Mouse (Mus musculus) C2C12 (cell line): ENCODE data around the gene Nipsnap2. TPM values are rescaled to one million over a fixed set of nuclear protein-coding genes. Genes with fewer than 3 reads are reported as not detected.
A peak's percentile ranks its signal among the peaks of the same experiment; 100 is the strongest.

Experiments
- H3K27me3 ChIP-seq: one replicate; pipeline ENCODE4 v1.6.1; 2011; ENCODE audit not compliant: control insufficient read depth, insufficient read depth, insufficient read length
- H3K36me3 ChIP-seq: one replicate; pipeline ENCODE4 v1.6.1; 2011; ENCODE audit not compliant: control insufficient read depth, insufficient read depth
- H3K4me3 ChIP-seq: one replicate; pipeline ENCODE4 v1.5.1; 2011; ENCODE audit warnings: mild to moderate bottlenecking, control low read depth; ENCODE audit not compliant: poor library complexity, insufficient read depth, severe bottlenecking
- H3K79me2 ChIP-seq: one replicate; pipeline ENCODE4 v1.6.1; 2011; ENCODE audit not compliant: control insufficient read depth, insufficient read depth
- H3K79me3 ChIP-seq: one replicate; pipeline ENCODE4 v1.6.1; 2011; ENCODE audit warnings: low read depth, control low read depth
- H3ac ChIP-seq: one replicate; pipeline ENCODE3; 2011; ENCODE audit warnings: low read depth; ENCODE audit not compliant: control insufficient read depth, insufficient read length
- CEBPB ChIP-seq: IDR thresholded peaks from one replicate; pipeline ENCODE4 v1.6.1; 2011; ENCODE audit warnings: low read depth, mild to moderate bottlenecking, control low read depth, moderate library complexity
- CTCF ChIP-seq: IDR thresholded peaks from one replicate; pipeline ENCODE4 v1.5.1; 2011; ENCODE audit not compliant: control insufficient read depth, insufficient read depth, insufficient read length
- FOSL1 ChIP-seq: IDR thresholded peaks from one replicate; pipeline ENCODE4 v1.8.0; 2011; ENCODE audit warnings: mild to moderate bottlenecking, low read length; ENCODE audit not compliant: poor library complexity, insufficient read depth, severe bottlenecking
- MAX ChIP-seq: IDR thresholded peaks from one replicate; pipeline ENCODE4 v1.6.1; 2011; ENCODE audit warnings: mild to moderate bottlenecking, control low read depth
- MYOD1 ChIP-seq: IDR thresholded peaks from one replicate; pipeline ENCODE4 v1.6.1; 2011; ENCODE audit warnings: low read depth; ENCODE audit not compliant: control insufficient read depth, insufficient read length
- MYOG ChIP-seq: IDR thresholded peaks from one replicate; pipeline ENCODE4 v1.6.1; 2011; ENCODE audit not compliant: control insufficient read depth, insufficient read length; ENCODE audit errors: extremely low read depth
- USF1 ChIP-seq: IDR thresholded peaks from one replicate; pipeline ENCODE4 v1.6.1; 2011; ENCODE audit warnings: low read depth, mild to moderate bottlenecking, control low read depth, moderate library complexity
- polyA plus RNA-seq: library from polyadenylated mRNA; unstranded; fragments of >200 nt; fragmentation: generic; extraction: Trizol; gene quantifications from one replicate; pipeline ENCODE4 v1.2.1, GENCODE M21; 2012; ENCODE audit warnings: missing spikeins

The Nipsnap2 gene
- polyA plus RNA-seq, 1 experiment, result 31.9 TPM

GRCm38 (mm10) chr5:129703368-129703767, 21.5 kb upstream of the Nipsnap2 start:
- TF ChIP-seq CEBPB (peak; percentile 4), MYOD1 (no peak)
- H3K4me3 ChIP-seq, result no peak overlapping the region
- no peaks in the 10 kb centered on the region for H3K36me3 ChIP-seq
- H3K27me3 ChIP-seq, result peaks cover 9% of the 10 kb centered on the region
- no peaks in the 10 kb centered on the region for H3K79me3 ChIP-seq
- no peaks in the 10 kb centered on the region for H3K79me2 ChIP-seq
- H3ac ChIP-seq, result no peak overlapping the region

DNA sequence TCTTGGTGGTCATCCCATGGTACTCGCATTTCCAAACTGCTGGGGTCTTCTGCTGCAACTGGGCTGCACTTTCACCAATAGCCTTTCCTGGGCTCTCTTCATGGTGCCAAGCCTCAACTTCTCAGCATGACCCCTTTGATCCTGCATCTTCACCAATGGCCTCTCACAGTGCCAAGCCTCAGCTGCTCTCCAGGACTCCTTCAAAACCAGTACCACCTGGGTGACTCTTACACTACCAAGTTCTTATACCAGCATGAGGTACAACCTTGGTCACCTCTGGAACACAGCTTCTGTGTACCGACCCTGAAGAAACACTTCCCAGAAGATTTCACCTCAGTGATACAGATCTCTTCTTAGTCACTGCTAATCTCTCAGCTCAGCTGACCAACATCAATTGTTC, 16.5 kb upstream of the Nipsnap2 start, which contains the start of gene Sept14:
Gene Sept14 (minus strand): TSS at position 101 of the 400 bp plus-strand sequence.
- Histone ChIP-seq H3K27me3 (peaks cover 15% of the 10 kb centered on the region), H3K36me3 (no peaks in the 10 kb centered on the region), H3K79me3 (no peaks in the 10 kb centered on the region), H3K79me2 (no peaks in the 10 kb centered on the region), H3K4me3 (no peak within 1 kb of the TSS), H3ac (no peak within 1 kb of the TSS)
- TF ChIP-seq FOSL1, result no peak
- TF ChIP-seq MYOD1, result no peak
- TF ChIP-seq CTCF, result no peak
- no peak for TF ChIP-seq USF1
- no peak for TF ChIP-seq MYOG
- no peak for TF ChIP-seq MAX
- no peak for TF ChIP-seq CEBPB

DNA sequence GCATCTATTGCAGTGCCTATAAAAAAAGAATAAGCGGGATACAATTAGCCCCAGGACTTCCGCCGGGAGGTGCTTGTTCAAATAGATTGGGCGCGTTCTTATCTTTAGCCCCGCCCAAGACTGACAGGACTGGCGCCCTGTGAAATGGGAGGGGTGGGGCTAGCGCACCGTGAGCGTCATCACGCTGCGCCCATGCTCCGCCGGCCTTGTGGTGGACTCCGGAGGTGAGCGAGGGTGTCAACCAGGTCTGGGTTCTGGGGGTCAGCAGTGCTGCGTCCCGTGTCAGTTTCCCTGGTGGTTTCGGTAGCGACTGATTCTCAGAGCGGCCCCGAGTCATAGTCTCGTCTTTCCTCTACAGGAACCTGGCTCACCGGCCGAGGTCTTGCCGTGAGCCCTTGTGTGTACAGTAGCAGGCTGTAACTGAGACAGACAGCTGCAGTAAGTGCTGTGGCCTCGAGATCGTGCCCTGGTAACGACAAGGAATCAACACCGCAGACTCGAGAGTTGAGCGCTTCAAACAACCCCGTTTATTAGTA, 9.5 kb upstream of the Nipsnap2 start, which contains the start of gene Mrps17:
Gene Mrps17 (plus strand): TSS at position 172 of the 536 bp plus-strand sequence.
- H3K36me3 ChIP-seq, result peaks cover 36% of the 10 kb centered on the region
- no peak for TF ChIP-seq FOSL1
- no peak for TF ChIP-seq CEBPB
- no peak for TF ChIP-seq CTCF
- no peak for TF ChIP-seq MYOG
- no peak for TF ChIP-seq MAX
- peak within 1 kb of the TSS; percentile 92 for H3K4me3 ChIP-seq
- H3K79me3 ChIP-seq, result peaks cover 12% of the 10 kb centered on the region
- peaks cover 21% of the 10 kb centered on the region for H3K79me2 ChIP-seq
- peak within 1 kb of the TSS; percentile 64 for H3ac ChIP-seq
- peaks cover 7% of the 10 kb centered on the region for H3K27me3 ChIP-seq

DNA sequence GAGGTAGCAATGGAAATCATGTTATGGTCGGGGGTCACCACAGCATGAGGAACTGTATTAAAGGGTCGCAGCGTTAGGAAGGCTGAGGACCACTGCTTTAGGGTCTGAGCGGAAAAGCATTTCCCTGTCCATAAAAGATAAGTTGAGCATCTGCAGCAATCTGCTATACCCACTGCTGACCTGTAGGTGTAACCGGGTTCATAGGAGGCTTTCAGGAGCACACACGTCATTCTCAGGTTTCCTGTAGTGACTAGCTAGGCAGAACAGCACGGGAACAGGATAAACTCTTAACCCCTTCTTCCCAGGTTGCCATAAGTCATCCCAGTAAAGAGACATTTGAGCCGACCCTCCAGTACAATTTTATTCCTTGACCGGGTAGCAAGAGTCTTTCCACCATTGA, 7.8 kb upstream of the Nipsnap2 start:
- Histone ChIP-seq H3K79me3 (peaks cover 12% of the 10 kb centered on the region), H3K79me2 (peaks cover 21% of the 10 kb centered on the region), H3K4me3 (no peak overlapping the region), H3ac (no peak overlapping the region), H3K27me3 (peaks cover 4% of the 10 kb centered on the region), H3K36me3 (peaks cover 36% of the 10 kb centered on the region)
- no peak for TF ChIP-seq USF1
- no peak for TF ChIP-seq MYOD1
- no peak for TF ChIP-seq MAX
- TF ChIP-seq FOSL1, result no peak
- no peak for TF ChIP-seq CTCF
- TF ChIP-seq MYOG, result no peak

- no peaks in the 10 kb centered on the region for H3K27me3 ChIP-seq
Measured at GRCm38 (mm10) chr5:129720176-129720575, 4.7 kb upstream of the Nipsnap2 start.

DNA sequence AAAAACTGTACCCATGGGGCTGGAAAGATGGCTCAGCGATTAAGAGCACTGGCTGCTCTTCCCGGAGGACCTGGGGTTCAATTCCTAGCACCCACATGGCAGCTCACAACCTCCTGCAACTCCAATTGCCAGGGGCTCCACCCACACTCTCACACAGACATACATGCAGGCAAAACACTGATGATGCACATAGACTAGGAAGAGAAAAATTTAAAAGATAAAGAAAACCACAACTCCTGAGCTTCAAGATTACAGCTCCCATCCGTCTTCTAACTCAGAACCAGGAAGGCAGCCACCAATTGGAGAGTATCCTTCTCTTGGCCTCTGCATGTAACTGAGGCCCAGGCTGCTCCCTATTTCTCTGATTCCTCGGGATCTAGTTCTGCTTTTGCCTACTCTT, 595 bp upstream of the Nipsnap2 start:
- H3K4me3 ChIP-seq, result peak overlapping the region; percentile 56
- peaks cover 33% of the 10 kb centered on the region for H3K79me2 ChIP-seq
- no peak overlapping the region for H3ac ChIP-seq
- peaks cover 7% of the 10 kb centered on the region for H3K36me3 ChIP-seq
- H3K27me3 ChIP-seq, result no peaks in the 10 kb centered on the region
- no peaks in the 10 kb centered on the region for H3K79me3 ChIP-seq
- TF ChIP-seq CEBPB (no peak), FOSL1 (no peak), CTCF (no peak), MYOD1 (no peak), USF1 (no peak), MAX (no peak), MYOG (no peak)

More at GRCm38 (mm10) chr5:129720176-129720575, 4.7 kb upstream of the Nipsnap2 start:
- Histone ChIP-seq H3K36me3 (peaks cover 36% of the 10 kb centered on the region), H3ac (no peak overlapping the region), H3K79me3 (peaks cover 12% of the 10 kb centered on the region), H3K79me2 (peaks cover 21% of the 10 kb centered on the region), H3K4me3 (no peak overlapping the region)
- TF ChIP-seq CEBPB (no peak), MAX (no peak), FOSL1 (no peak), MYOD1 (no peak), CTCF (no peak), USF1 (no peak), MYOG (no peak)
